7 mouse cellular contexts compared by ENCODE assay signal in genomic region chr9:71486127-71486526, GRCm38 (mm10). TPM values are rescaled to one million over a fixed set of nuclear protein-coding genes. Genes with fewer than 3 reads are reported as not detected.
DNase-seq lines count a peak whose midpoint lies in the region; ATAC-seq and TF ChIP-seq lines count a peak whose summit lies in the region.

No protein-coding gene starts in this region.

- H3K4me2 ChIP-seq in embryonic facial prominence, embryonic 14.5 days (ENCODE audit: low read depth, low read length): peak overlapping the region; percentile 68
- H3K4me2 ChIP-seq in intestine, embryonic 14.5 days (ENCODE audit: low read length): peak overlapping the region; percentile 39
- H3K4me2 ChIP-seq in myocyte (ENCODE audit: low read depth): peak overlapping the region; percentile 77

- H3K27me3 ChIP-seq in embryonic facial prominence, embryonic 14.5 days (replicated peaks; ENCODE audit: control insufficient read depth, insufficient read depth, low read length): no peaks in the 10 kb centered on the region
- no peaks in the 10 kb centered on the region for H3K27me3 ChIP-seq in intestine, embryonic 14.5 days (replicated peaks; ENCODE audit: control insufficient read depth, insufficient read depth, low read length)
- H3K27me3 ChIP-seq in myocyte (ENCODE audit: control insufficient read depth, insufficient read depth, insufficient read length): no peaks in the 10 kb centered on the region

- peak overlapping the region; percentile 42; the same call in 1 of the 2 replicates for H3K27ac ChIP-seq in left cerebral cortex, adult 2 months
- peak overlapping the region; percentile 94; the same call in 1 of the 2 replicates for H3K27ac ChIP-seq in embryonic facial prominence, embryonic 14.5 days (replicated peaks; ENCODE audit: low read depth, low read length)
- peak overlapping the region; percentile 93 for H3K27ac ChIP-seq in intestine, embryonic 14.5 days (ENCODE audit: low read depth)

- H3K9ac ChIP-seq in embryonic facial prominence, embryonic 14.5 days (ENCODE audit: low read depth, low read length): peak overlapping the region; percentile 99; the same call in 1 of the 2 replicates
- H3K9ac ChIP-seq in intestine, embryonic 14.5 days (ENCODE audit: low read length): peak overlapping the region; percentile 100; the same call in 1 of the 2 replicates

- peaks cover 25% of the 10 kb centered on the region for H3K36me3 ChIP-seq in embryonic facial prominence, embryonic 14.5 days (ENCODE audit: control insufficient read depth, insufficient read depth, low read length)
- peaks cover 25% of the 10 kb centered on the region for H3K36me3 ChIP-seq in intestine, embryonic 14.5 days (ENCODE audit: control insufficient read depth, insufficient read depth, low read length)
- H3K36me3 ChIP-seq in myocyte (ENCODE audit: control insufficient read depth, insufficient read depth): peaks cover 28% of the 10 kb centered on the region

- ATAC-seq in embryonic facial prominence, embryonic 14.5 days (ENCODE audit: low read depth): no peak
- peak; percentile 20; the same call in 1 of the 2 replicates for ATAC-seq in intestine, embryonic 14.5 days (replicated peaks; ENCODE audit: low FRiP score, low TSS enrichment, low read depth)

- peak overlapping the region; percentile 81 for H3K4me3 ChIP-seq in left cerebral cortex, adult 2 months
- peak overlapping the region; percentile 88 for H3K4me3 ChIP-seq in embryonic facial prominence, embryonic 14.5 days (ENCODE audit: low read depth, low read length)
- H3K4me3 ChIP-seq in intestine, embryonic 14.5 days (ENCODE audit: low read depth, low read length): peak overlapping the region; percentile 99
- peak overlapping the region; percentile 92 for H3K4me3 ChIP-seq in myocyte

- 43% methylated on average over 7 of the region's 7 CpGs for WGBS in embryonic facial prominence, embryonic 14.5 days
- 35% methylated on average over 7 of the region's 7 CpGs for WGBS in intestine, embryonic 14.5 days

- no peaks in the 10 kb centered on the region for H3K9me3 ChIP-seq in embryonic facial prominence, embryonic 14.5 days (ENCODE audit: control insufficient read depth, low read length)
- H3K9me3 ChIP-seq in intestine, embryonic 14.5 days (ENCODE audit: control insufficient read depth, low read length): no peaks in the 10 kb centered on the region

- intact Hi-C loops in left cerebral cortex, adult 2 months (cut with DNase I): no loop called here

- H3K79me2 ChIP-seq in myocyte (ENCODE audit: control insufficient read depth, insufficient read depth): peaks cover 41% of the 10 kb centered on the region

- H3K4me1 ChIP-seq in embryonic facial prominence, embryonic 14.5 days (ENCODE audit: control insufficient read depth, insufficient read depth, low read length): peaks cover 6% of the 10 kb centered on the region; the same call in 1 of the 2 replicates
- H3K4me1 ChIP-seq in intestine, embryonic 14.5 days (replicated peaks; ENCODE audit: control insufficient read depth, insufficient read depth, low read length): peaks cover 14% of the 10 kb centered on the region

- no peak for DNase-seq in left cerebral cortex, adult 2 months (ENCODE audit: extremely low spot score in 1 of 2, low spot score in 2 of 2)
- no peak for DNase-seq in left cerebral cortex, adult 8-10 months (ENCODE audit: low spot score in 2 of 2)
- no peak for DNase-seq in embryonic facial prominence, embryonic 14.5 days (ENCODE audit: low spot score)
- no peak for DNase-seq in intestine, embryonic 14.5 days (ENCODE audit: low spot score)
- DNase-seq in ovary, postnatal 36 days (ENCODE audit: low spot score): no peak
- no peak for DNase-seq in frontal cortex, adult 2 months (ENCODE audit: extremely low spot score in 1 of 2, low spot score in 1 of 2)

- TF ChIP-seq CTCF in left cerebral cortex, adult 2 months (IDR thresholded peaks at IDR 0.05): no peak

- TF ChIP-seq POLR2A in myocyte (IDR thresholded peaks at IDR 0.05; ENCODE audit: insufficient read length, low read depth): no peak

- H3ac ChIP-seq in myocyte (ENCODE audit: control insufficient read depth, insufficient read length): peak overlapping the region; percentile 96

TF ChIP-seq in myocyte, 11 proteins besides CTCF, POLR2A, EP300 and RAD21:
- TF ChIP-seq MAX (IDR thresholded peaks at IDR 0.05; ENCODE audit: low read depth) (no peak), E2F4 (IDR thresholded peaks at IDR 0.05; ENCODE audit: insufficient read depth) (no peak), MYOD1 (IDR thresholded peaks at IDR 0.05; ENCODE audit: control insufficient read depth in 1 of 3, insufficient read length in 2 of 3, low read depth in 2 of 3) (no peak), USF1 (IDR thresholded peaks at IDR 0.05; ENCODE audit: low read depth) (no peak), TCF12 (IDR thresholded peaks at IDR 0.05; ENCODE audit: insufficient read depth, poor library complexity, severe bottlenecking) (no peak), SRF (IDR thresholded peaks at IDR 0.05; ENCODE audit: control insufficient read depth, insufficient read length, low read depth) (no peak), MYOG (IDR thresholded peaks at IDR 0.05; ENCODE audit: control insufficient read depth in 1 of 3, insufficient read depth in 1 of 3, insufficient read length in 2 of 3, low read depth in 2 of 3) (no peak), REST (IDR thresholded peaks at IDR 0.05; ENCODE audit: insufficient read depth, insufficient read length) (no peak), CEBPB (IDR thresholded peaks at IDR 0.05; ENCODE audit: insufficient read depth, poor library complexity, severe bottlenecking) (no peak), POLR2AphosphoS2 (IDR thresholded peaks at IDR 0.05; ENCODE audit: insufficient read length, low read depth) (no peak), TCF3 (IDR thresholded peaks at IDR 0.05; ENCODE audit: insufficient read length, low read depth) (no peak)

RNA-seq across cellular contexts. Expression of gene Polr2m, which starts 0.4 kb away (rescaled TPM):
- total RNA-seq in left cerebral cortex, adult 2 months (2021): 100 to 1,000 TPM; 193 to 194 TPM
- 100 to 1,000 TPM; 182 to 212 (median 198) TPM for total RNA-seq in left cerebral cortex, adult 8-10 months (2022)
- 302 and 338 TPM in 2 replicates for polyA plus RNA-seq in embryonic facial prominence, embryonic 14.5 days (2014; fragmentation: Nextera tagmentation; extraction: Ambion mirVana)
- polyA plus RNA-seq in intestine, embryonic 14.5 days (2014; fragmentation: Nextera tagmentation; extraction: Ambion mirVana): 307 and 327 TPM in 2 replicates
- 146 TPM for polyA plus RNA-seq in myocyte (2012; fragmentation: generic; extraction: Trizol)
- 336 and 393 TPM in 2 replicates for polyA plus RNA-seq in frontal cortex, adult 2 months (2012; rRNA removed)

Comparison
In these comparisons a context has a peak if more than half of its experiments do, and no peak if none do; other contexts are left out.
1. H3K27ac ChIP-seq: peak in every context shown above with its lines; median percentile 94 in embryonic facial prominence, embryonic 14.5 days; 93 in intestine, embryonic 14.5 days; 42 in left cerebral cortex, adult 2 months.